12 mouse cellular contexts compared by ENCODE assay signal in genomic region chr6:16995495-16995936, GRCm38 (mm10).
A peak's percentile ranks its signal among the peaks of the same experiment; 100 is the strongest.
DNase-seq lines count a peak whose midpoint lies in the region; ATAC-seq lines count a peak whose summit lies in the region.
"Had no signal": no experiment of that assay in that cellular context is flagged by ENCODE, and none has a peak within 500 bp of the region (broad histone marks: within the 10 kb centered on the region; RNA-seq: fewer than 3 reads in every experiment).

No protein-coding gene starts in this region.

- peaks cover 3% of the 10 kb centered on the region for H3K27me3 ChIP-seq in megakaryocyte, embryonic 14.5 days (replicated peaks)
- H3K27me3 ChIP-seq in forebrain, embryonic 16.5 days (replicated peaks; ENCODE audit: control insufficient read depth, insufficient read depth, low read length): peaks cover 9% of the 10 kb centered on the region; the same call in 1 of the 2 replicates
- H3K27me3 ChIP-seq in midbrain, embryonic 12.5 days: peaks cover 4% of the 10 kb centered on the region; the same call in 1 of the 2 replicates

- H3K9me3 ChIP-seq in megakaryocyte, embryonic 14.5 days: no peaks in the 10 kb centered on the region
- no peaks in the 10 kb centered on the region for H3K9me3 ChIP-seq in forebrain, embryonic 16.5 days (ENCODE audit: control insufficient read depth, low read length)
- H3K9me3 ChIP-seq in midbrain, embryonic 12.5 days: no peaks in the 10 kb centered on the region

- H3K4me3 ChIP-seq in megakaryocyte, embryonic 14.5 days (replicated peaks): peak overlapping the region; percentile 56
- peak overlapping the region; percentile 27 for H3K4me3 ChIP-seq in forebrain, embryonic 16.5 days (replicated peaks; ENCODE audit: low read length)
- H3K4me3 ChIP-seq in midbrain, embryonic 12.5 days: peak overlapping the region; percentile 32

- H3K9ac ChIP-seq in forebrain, embryonic 16.5 days (replicated peaks; ENCODE audit: low read depth, low read length): 0 out of 2 replicates have a peak overlapping the region, but pooled peaks have one; percentile 11
- H3K9ac ChIP-seq in midbrain, embryonic 12.5 days (replicated peaks): 0 out of 2 replicates have a peak overlapping the region, but pooled peaks have one; percentile 20
- H3K9ac ChIP-seq: liver, embryonic 14.5 days had no signal

- DNase-seq in retina, postnatal 1 day: peak; percentile 82
- no peak for DNase-seq in layer of hippocampus, adult 9-11 months
- no peak for DNase-seq in kidney, adult 9 months
- no peak for DNase-seq in kidney, adult 11 months
- DNase-seq: adrenal gland, adult 2 months; heart, postnatal 14 days; thymus, postnatal 25 days had no signal

- no peak overlapping the region for H3K27ac ChIP-seq in forebrain, embryonic 16.5 days (ENCODE audit: low read length)
- H3K27ac ChIP-seq in midbrain, embryonic 12.5 days (replicated peaks): peak overlapping the region; percentile 79
- H3K27ac ChIP-seq: liver, embryonic 14.5 days had no signal

- H3K36me3 ChIP-seq in megakaryocyte, embryonic 14.5 days (replicated peaks; ENCODE audit: low read length): no peaks in the 10 kb centered on the region
- H3K36me3 ChIP-seq in forebrain, embryonic 16.5 days (ENCODE audit: control insufficient read depth, insufficient read depth): no peaks in the 10 kb centered on the region
- no peaks in the 10 kb centered on the region for H3K36me3 ChIP-seq in midbrain, embryonic 12.5 days

- peaks cover 15% of the 10 kb centered on the region; the same call in 1 of the 2 replicates for H3K4me1 ChIP-seq in megakaryocyte, embryonic 14.5 days
- H3K4me1 ChIP-seq in forebrain, embryonic 16.5 days (replicated peaks; ENCODE audit: control insufficient read depth, insufficient read depth, low read length): peaks cover 9% of the 10 kb centered on the region; the same call in 1 of the 2 replicates
- peaks cover 11% of the 10 kb centered on the region for H3K4me1 ChIP-seq in midbrain, embryonic 12.5 days

- WGBS in forebrain, embryonic 16.5 days: 4% methylated on average over 10 of the region's 10 CpGs
- WGBS in midbrain, embryonic 12.5 days: 8% methylated on average over 10 of the region's 10 CpGs

- peak overlapping the region; percentile 46 for H3K4me2 ChIP-seq in forebrain, embryonic 16.5 days (ENCODE audit: low read length)
- peak overlapping the region; percentile 51 for H3K4me2 ChIP-seq in midbrain, embryonic 12.5 days (replicated peaks)

- no peak for ATAC-seq in megakaryocyte, adult 5-6 weeks (ENCODE audit: poor library complexity, severe bottlenecking)
- peak; percentile 55 for ATAC-seq in forebrain, embryonic 16.5 days
- peak; percentile 72 for ATAC-seq in midbrain, embryonic 12.5 days (ENCODE audit: low FRiP score, low read depth)
